Mouse (Mus musculus) hindbrain, postnatal 0 days (tissue): ENCODE data around the gene Plekhb1. TPM values are rescaled to one million over a fixed set of nuclear protein-coding genes. Genes with fewer than 3 reads are reported as not detected.

Experiments used
- ATAC-seq: fragments of 200-750 bp; cut with Nextera tagmentation; 2 replicates; pipeline ENCODE4 v1.8.0; 2017; ENCODE audit warnings: mild to moderate bottlenecking, moderate TSS enrichment, moderate library complexity
- DNase-seq: peaks from one replicate; pipeline ENCODE4 v3.0.0-alpha.2; 2015; ENCODE audit warnings: low spot score
- H3K27ac ChIP-seq: fragments of 300-500 bp; sonication (generic); 2 replicates; pipeline ENCODE4 v1.5.1; 2014; ENCODE audit warnings: mild to moderate bottlenecking
- H3K27me3 ChIP-seq: fragments of 300-500 bp; sonication (generic); 2 replicates; pipeline ENCODE4 v1.6.1; 2014; ENCODE audit warnings: low read length, mixed read lengths; ENCODE audit not compliant: insufficient read depth
- H3K36me3 ChIP-seq: fragments of 300-500 bp; sonication (generic); 2 replicates; pipeline ENCODE4 v1.6.1; 2014; ENCODE audit warnings: low read length, mixed read lengths; ENCODE audit not compliant: insufficient read depth
- H3K4me1 ChIP-seq: fragments of 300-500 bp; sonication (generic); 2 replicates; pipeline ENCODE4 v1.6.1; 2014; ENCODE audit warnings: antibody characterized with exemption, low read length, mixed read lengths; ENCODE audit not compliant: insufficient read depth
- H3K4me2 ChIP-seq: fragments of 300-500 bp; sonication (generic); 2 replicates; pipeline ENCODE4 v1.6.1; 2014; ENCODE audit warnings: low read depth, mild to moderate bottlenecking, low read length, moderate library complexity, mixed read lengths
- H3K4me3 ChIP-seq: fragments of 300-500 bp; sonication (generic); 2 replicates; pipeline ENCODE4 v1.5.1; 2014; ENCODE audit warnings: low read length
- H3K9ac ChIP-seq: fragments of 300-500 bp; sonication (generic); replicated peaks from 2 replicates; pipeline ENCODE4 v1.6.1; 2014; ENCODE audit warnings: mild to moderate bottlenecking, low read length, moderate library complexity, mixed read lengths
- H3K9me3 ChIP-seq: fragments of 300-500 bp; sonication (generic); 2 replicates; pipeline ENCODE4 v1.6.1; 2016; ENCODE audit warnings: low read length, mixed read lengths
- CTCF ChIP-seq: IDR thresholded peaks from 2 replicates; pipeline ENCODE4 v1.5.1; 2016; ENCODE audit warnings: antibody characterized with exemption, control low read depth, low read depth
- WGBS: fragments of 180-500 bp; shearing (Covaris S2); extraction: QIAGEN DNeasy Blood & Tissue Kit; methylation state at CpG from one replicate; pipeline ENCODE4 v1.1.7; 2014; 5-methylcytosine and 5-hydroxymethylcytosine counted together
- polyA plus RNA-seq: library from polyadenylated mRNA; unstranded; fragments of >200 nt; fragmentation: Nextera tagmentation; extraction: Ambion mirVana; gene quantifications from 2 replicates; pipeline ENCODE4 v1.2.1, GENCODE M21; 2015
- total RNA-seq: library from RNA; depleted of rRNA; stranded (reverse); fragments of >200 nt; gene quantifications from 2 replicates; pipeline ENCODE4 v1.2.3, GENCODE M21; 2014; rRNA removed

The Plekhb1 gene
- total RNA-seq (47.0 and 51.8 TPM in 2 replicates), polyA plus RNA-seq (40.4 and 49.3 TPM in 2 replicates)

GRCm38 (mm10) chr7:100662231-100662630, at the start of gene Plekhb1:
Gene Plekhb1 (minus strand): TSS chr7:100662414.
- Histone ChIP-seq H3K27ac (no peak within 1 kb of the TSS), H3K9ac (no peak within 1 kb of the TSS), H3K27me3 (no peaks in the 10 kb centered on the region), H3K4me1 (no peaks in the 10 kb centered on the region), H3K4me3 (no peak within 1 kb of the TSS), H3K4me2 (peak within 1 kb of the TSS; percentile 46), H3K9me3 (no peaks in the 10 kb centered on the region), H3K36me3 (no peaks in the 10 kb centered on the region)
- DNase-seq (no peak), ATAC-seq (no peak)
- no peak for TF ChIP-seq CTCF
- WGBS, result 80% methylated on average over 8 of the region's 8 CpGs

- ATAC-seq, result no peak; the same call in 1 of the 2 replicates
- under 1% methylated on average over 23 of the region's 23 CpGs for WGBS
- Histone ChIP-seq H3K4me1 (peaks cover 6% of the 10 kb centered on the region; the same call in 1 of the 2 replicates), H3K36me3 (no peaks in the 10 kb centered on the region), H3K4me2 (peak overlapping the region; percentile 77), H3K4me3 (peak overlapping the region; percentile 94), H3K27me3 (no peaks in the 10 kb centered on the region), H3K9me3 (no peaks in the 10 kb centered on the region), H3K27ac (peak overlapping the region; percentile 99), H3K9ac (peak overlapping the region; percentile 96)
- DNase-seq, result peak; percentile 44
- TF ChIP-seq CTCF, result no peak
Measured at GRCm38 (mm10) chr7:100706883-100707480, 44.8 kb upstream of the Plekhb1 start.

GRCm38 (mm10) chr7:100706143-100706841, 44.1 kb upstream of the Plekhb1 start, which contains the start of gene Fam168a:
Gene Fam168a (plus strand): TSS chr7:100706635.
- H3K9me3 ChIP-seq, result no peaks in the 10 kb centered on the region
- no peaks in the 10 kb centered on the region for H3K27me3 ChIP-seq
- H3K4me2 ChIP-seq, result peak within 1 kb of the TSS; percentile 77
- peak within 1 kb of the TSS; percentile 99 for H3K27ac ChIP-seq
- H3K4me1 ChIP-seq, result peaks cover 3% of the 10 kb centered on the region; the same call in 1 of the 2 replicates
- H3K36me3 ChIP-seq, result no peaks in the 10 kb centered on the region
- ATAC-seq, result peak; percentile 98
- peak within 1 kb of the TSS; percentile 94 for H3K4me3 ChIP-seq
- H3K9ac ChIP-seq, result peak within 1 kb of the TSS; percentile 96
- 1% methylated on average over 30 of the region's 37 CpGs for WGBS
- TF ChIP-seq CTCF, result peak; percentile 48
- DNase-seq, result peak; percentile 97

- no peaks in the 10 kb centered on the region for H3K27me3 ChIP-seq
- ATAC-seq (no peak), DNase-seq (no peak)
- WGBS, result 47% methylated on average over 8 of the region's 8 CpGs
- H3K27ac ChIP-seq, result no peak overlapping the region
- H3K4me1 ChIP-seq, result no peaks in the 10 kb centered on the region
- no peak for TF ChIP-seq CTCF
- no peaks in the 10 kb centered on the region for H3K36me3 ChIP-seq
- H3K9me3 ChIP-seq, result no peaks in the 10 kb centered on the region
- H3K9ac ChIP-seq, result no peak overlapping the region
- no peak overlapping the region for H3K4me3 ChIP-seq
- no peak overlapping the region for H3K4me2 ChIP-seq
Measured at GRCm38 (mm10) chr7:100699771-100700770, 37.9 kb upstream of the Plekhb1 start.

- 78% methylated on average over 8 of the region's 8 CpGs for WGBS
- Histone ChIP-seq H3K4me1 (no peaks in the 10 kb centered on the region), H3K36me3 (no peaks in the 10 kb centered on the region), H3K4me3 (no peak overlapping the region), H3K27me3 (no peaks in the 10 kb centered on the region), H3K4me2 (no peak overlapping the region), H3K27ac (no peak overlapping the region), H3K9ac (no peak overlapping the region), H3K9me3 (no peaks in the 10 kb centered on the region)
- ATAC-seq, result no peak
- no peak for TF ChIP-seq CTCF
- no peak for DNase-seq
Measured at GRCm38 (mm10) chr7:100693199-100693598, 31.0 kb upstream of the Plekhb1 start.

- Histone ChIP-seq H3K36me3 (no peaks in the 10 kb centered on the region), H3K27me3 (no peaks in the 10 kb centered on the region), H3K4me2 (no peak overlapping the region), H3K4me1 (no peaks in the 10 kb centered on the region), H3K9ac (no peak overlapping the region), H3K9me3 (no peaks in the 10 kb centered on the region), H3K27ac (no peak overlapping the region), H3K4me3 (no peak overlapping the region)
- DNase-seq, result no peak
- WGBS, result 80% methylated on average over 7 of the region's 7 CpGs
- no peak for ATAC-seq
- TF ChIP-seq CTCF, result no peak
Measured at GRCm38 (mm10) chr7:100688471-100688870, 26.3 kb upstream of the Plekhb1 start.
